Mouse (Mus musculus): ENCODE measurements at regions not wholly inside any gene's neighbourhood (a gene's known extent, or its start where the extent isn't known, plus 50 kb on each side); places are given as distances from the start of the nearest gene placed in this dataset.

DNA sequence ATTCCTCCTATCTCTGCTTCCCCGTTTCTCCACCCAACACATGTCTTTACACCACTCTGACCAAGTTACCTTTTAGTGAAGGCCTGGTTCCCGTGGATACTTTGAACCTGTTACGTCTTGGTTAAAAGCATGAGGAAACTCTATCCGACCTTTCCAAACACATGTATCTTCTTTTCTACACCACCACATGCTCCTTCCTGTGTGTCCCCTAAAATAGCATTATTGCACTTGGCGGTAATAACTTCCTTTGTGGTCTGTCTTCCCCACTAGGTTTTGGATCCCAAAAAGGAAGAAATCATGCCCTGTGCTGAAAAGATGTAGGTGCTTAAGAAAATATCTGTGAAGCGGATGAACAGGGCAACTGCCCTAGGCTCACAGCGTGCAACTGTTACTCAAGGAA is 153.1 kb downstream of the Tgfb2 start:
- Histone ChIP-seq H3K27ac (ENCODE audit: control insufficient read depth, low read depth, low read length) (no peak overlapping the region), H3K9me3 (replicated peaks; ENCODE audit: insufficient read depth, low read length) (no peaks in the 10 kb centered on the region), H3K4me3 (ENCODE audit: control insufficient read depth in 1 of 2, insufficient read depth in 1 of 2, low read depth in 2 of 2, low read length in 2 of 2) (no peak overlapping the region), H3K4me1 (ENCODE audit: control insufficient read depth in 1 of 2, insufficient read depth in 2 of 2, low read length in 2 of 2) (no peaks in the 10 kb centered on the region), H3K27me3 (ENCODE audit: control insufficient read depth in 1 of 2, insufficient read depth in 2 of 2, low read length in 2 of 2) (no peaks in the 10 kb centered on the region), H3K36me3 (ENCODE audit: control insufficient read depth in 1 of 2, insufficient read depth in 2 of 2, low read length in 2 of 2) (no peaks in the 10 kb centered on the region), H3K79me2 (ENCODE audit: control insufficient read depth, insufficient read depth, low read length, poor library complexity) (no peaks in the 10 kb centered on the region), H3K9ac (ENCODE audit: control insufficient read depth, low read depth, low read length, poor library complexity, severe bottlenecking) (no peak overlapping the region)
- no peak for TF ChIP-seq ELF1 (IDR thresholded peaks at IDR 0.05; ENCODE audit: low read depth, low read length)
- no peak for TF ChIP-seq MXI1 (IDR thresholded peaks at IDR 0.05; ENCODE audit: low read depth, low read length)
- no peak for TF ChIP-seq TBP (IDR thresholded peaks at IDR 0.05; ENCODE audit: low read depth, low read length)
- TF ChIP-seq E2F4 (IDR thresholded peaks at IDR 0.05; ENCODE audit: borderline replicate concordance, low read depth, low read length): no peak
- TF ChIP-seq CTCF (IDR thresholded peaks at IDR 0.05 in 2 of 3, conservative IDR thresholded peaks at IDR 0.05 in 1 of 3; ENCODE audit: control insufficient read depth in 1 of 3, insufficient read depth in 1 of 3, low read depth in 2 of 3, low read length in 3 of 3, poor library complexity in 1 of 3, severe bottlenecking in 1 of 3): no peak
- TF ChIP-seq MYC (IDR thresholded peaks at IDR 0.05; ENCODE audit: low read depth, low read length): no peak
- TF ChIP-seq UBTF (IDR thresholded peaks at IDR 0.05; ENCODE audit: borderline replicate concordance, insufficient read depth, low read depth, low read length): no peak
- TF ChIP-seq SIN3A (IDR thresholded peaks at IDR 0.05; ENCODE audit: low read length): no peak
- no peak for TF ChIP-seq ZC3H11A (IDR thresholded peaks at IDR 0.05; ENCODE audit: low read depth, low read length)
- no peak for TF ChIP-seq POLR2A (IDR thresholded peaks at IDR 0.05; ENCODE audit: control insufficient read depth in 1 of 2, insufficient read depth in 1 of 2, low read depth in 1 of 2, low read length in 2 of 2, poor library complexity in 1 of 2)
- no peak for DNase-seq (ENCODE audit: low read depth, low spot score)

DNA sequence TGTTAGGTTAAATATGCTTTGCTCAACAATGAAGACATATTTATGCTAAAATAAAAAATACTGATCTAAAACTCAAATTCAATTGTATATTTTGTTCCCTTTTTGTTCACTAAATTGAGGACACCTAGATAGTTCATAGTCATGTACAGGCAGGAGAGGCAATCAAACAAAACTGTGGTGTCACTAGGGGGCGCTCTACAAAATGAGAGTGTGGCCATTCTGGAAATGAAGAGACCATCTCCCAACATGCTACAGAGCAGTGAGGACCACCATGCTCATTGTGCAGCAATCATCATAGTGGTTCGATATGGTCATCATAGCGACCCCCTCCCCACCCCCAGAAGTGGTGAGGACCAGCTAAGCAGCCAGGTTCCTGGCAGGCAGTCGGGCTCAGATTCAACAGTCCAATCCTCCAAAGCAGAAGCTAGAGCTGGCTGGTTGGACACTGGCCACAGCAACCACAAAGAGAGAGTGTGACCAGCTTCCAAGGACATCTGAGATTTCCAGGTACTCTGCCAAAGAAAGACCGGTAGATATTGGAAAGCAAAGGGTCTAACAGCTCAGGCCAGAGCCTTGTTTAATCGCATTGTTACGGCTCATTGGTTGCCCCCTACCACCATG is 155.4 kb downstream of the Tgfb2 start:
- TF ChIP-seq TCF12 (IDR thresholded peaks at IDR 0.05; ENCODE audit: low read depth, low read length) (no peak), GABPA (IDR thresholded peaks at IDR 0.05; ENCODE audit: low read depth, low read length) (no peak), POLR2AphosphoS2 (IDR thresholded peaks at IDR 0.05; ENCODE audit: low read length) (no peak), SIN3A (IDR thresholded peaks at IDR 0.05; ENCODE audit: low read length) (no peak), MXI1 (IDR thresholded peaks at IDR 0.05; ENCODE audit: low read depth, low read length) (no peak), CTCF (IDR thresholded peaks at IDR 0.05 in 2 of 3, conservative IDR thresholded peaks at IDR 0.05 in 1 of 3; ENCODE audit: control insufficient read depth in 1 of 3, insufficient read depth in 1 of 3, low read depth in 2 of 3, low read length in 3 of 3, poor library complexity in 1 of 3, severe bottlenecking in 1 of 3) (peak in 1 of 3 experiments; percentile 17; a peak in 1 of 6 replicates)

DNA sequence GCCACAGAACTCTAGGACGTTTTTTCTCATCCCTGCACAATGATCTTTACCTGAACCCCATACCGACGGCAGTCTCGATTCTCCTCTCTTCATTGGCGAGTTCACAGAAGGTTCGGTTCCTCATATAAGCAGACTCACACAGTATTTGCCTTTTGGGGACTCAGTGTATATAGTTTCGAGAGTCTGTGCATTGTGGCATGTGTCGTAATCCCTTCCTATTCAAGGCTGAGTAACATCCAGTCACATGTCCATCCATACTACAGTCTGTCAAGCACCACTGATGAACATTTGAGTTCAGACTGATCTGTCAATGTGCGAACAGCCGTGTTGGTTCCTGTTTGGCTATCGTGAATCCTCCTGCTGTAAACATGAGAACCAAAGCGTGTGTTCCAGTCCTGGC is 156.6 kb downstream of the Tgfb2 start:
- Histone ChIP-seq H3K9me3 (replicated peaks; ENCODE audit: insufficient read depth, low read length) (no peaks in the 10 kb centered on the region), H3K79me2 (ENCODE audit: control insufficient read depth, insufficient read depth, low read length, poor library complexity) (no peaks in the 10 kb centered on the region), H3K36me3 (ENCODE audit: control insufficient read depth in 1 of 2, insufficient read depth in 2 of 2, low read length in 2 of 2) (no peaks in the 10 kb centered on the region), H3K4me3 (ENCODE audit: control insufficient read depth in 1 of 2, insufficient read depth in 1 of 2, low read depth in 2 of 2, low read length in 2 of 2) (no peak overlapping the region), H3K27me3 (ENCODE audit: control insufficient read depth in 1 of 2, insufficient read depth in 2 of 2, low read length in 2 of 2) (no peaks in the 10 kb centered on the region), H3K4me1 (ENCODE audit: control insufficient read depth in 1 of 2, insufficient read depth in 2 of 2, low read length in 2 of 2) (no peaks in the 10 kb centered on the region), H3K9ac (ENCODE audit: control insufficient read depth, low read depth, low read length, poor library complexity, severe bottlenecking) (no peak overlapping the region), H3K27ac (ENCODE audit: control insufficient read depth, low read depth, low read length) (no peak overlapping the region)
- no peak for DNase-seq (ENCODE audit: low read depth, low spot score)
- TF ChIP-seq EP300 (IDR thresholded peaks at IDR 0.05; ENCODE audit: low read depth in 1 of 2, low read length in 2 of 2): no peak
- TF ChIP-seq CHD1 (IDR thresholded peaks at IDR 0.05; ENCODE audit: low read depth, low read length): no peak
- no peak for TF ChIP-seq E2F4 (IDR thresholded peaks at IDR 0.05; ENCODE audit: borderline replicate concordance, low read depth, low read length)
- no peak for TF ChIP-seq MAFK (IDR thresholded peaks at IDR 0.05; ENCODE audit: borderline replicate concordance, low read depth, low read length)
- no peak for TF ChIP-seq ZNF384 (IDR thresholded peaks at IDR 0.05; ENCODE audit: low read depth, low read length)
- TF ChIP-seq ETS1 (IDR thresholded peaks at IDR 0.05; ENCODE audit: low read depth, low read length): no peak
- TF ChIP-seq GABPA (IDR thresholded peaks at IDR 0.05; ENCODE audit: low read depth, low read length): no peak

More for the DNA sequence above, 155.4 kb downstream of the Tgfb2 start:
- H3K4me1 ChIP-seq (ENCODE audit: control insufficient read depth in 1 of 2, insufficient read depth in 2 of 2, low read length in 2 of 2): no peaks in the 10 kb centered on the region
- H3K27me3 ChIP-seq (ENCODE audit: control insufficient read depth in 1 of 2, insufficient read depth in 2 of 2, low read length in 2 of 2): no peaks in the 10 kb centered on the region
- no peaks in the 10 kb centered on the region for H3K79me2 ChIP-seq (ENCODE audit: control insufficient read depth, insufficient read depth, low read length, poor library complexity)
- DNase-seq (ENCODE audit: low read depth, low spot score): no peak
- H3K9ac ChIP-seq (ENCODE audit: control insufficient read depth, low read depth, low read length, poor library complexity, severe bottlenecking): no peak overlapping the region
- H3K27ac ChIP-seq (ENCODE audit: control insufficient read depth, low read depth, low read length): no peak overlapping the region
- H3K4me3 ChIP-seq (ENCODE audit: control insufficient read depth in 1 of 2, insufficient read depth in 1 of 2, low read depth in 2 of 2, low read length in 2 of 2): no peak overlapping the region
- no peaks in the 10 kb centered on the region for H3K9me3 ChIP-seq (replicated peaks; ENCODE audit: insufficient read depth, low read length)
- H3K36me3 ChIP-seq (ENCODE audit: control insufficient read depth in 1 of 2, insufficient read depth in 2 of 2, low read length in 2 of 2): no peaks in the 10 kb centered on the region

All from MEL (cell line).